Mouse (Mus musculus) G1E (cell line): ENCODE results near the gene Rora. TPM values are rescaled to one million over a fixed set of nuclear protein-coding genes. Genes with fewer than 3 reads are reported as not detected.

Experiments used
- ATAC-seq: 2 replicates; pipeline ENCODE4 v1.8.0; 2016; ENCODE audit warnings: mild to moderate bottlenecking; ENCODE audit not compliant: insufficient number of reproducible peaks, poor library complexity, low FRiP score, severe bottlenecking; ENCODE audit errors: extremely low read depth
- DNase-seq: peaks from one replicate; pipeline ENCODE4 v3.0.0; 2012; ENCODE audit warnings: low spot score
- H3K27me3 ChIP-seq: 2 replicates; pipeline ENCODE4 v1.6.1; 2012; ENCODE audit warnings: mild to moderate bottlenecking, low read length, inconsistent platforms; ENCODE audit not compliant: insufficient read depth
- H3K36me3 ChIP-seq: replicated peaks from 2 replicates; pipeline ENCODE3; 2012; ENCODE audit warnings: mild to moderate bottlenecking, inconsistent platforms
- H3K4me1 ChIP-seq: 2 replicates; pipeline ENCODE4 v1.6.1; 2012; ENCODE audit warnings: low read depth, low read length, inconsistent platforms, mixed read lengths; ENCODE audit not compliant: insufficient read depth
- H3K4me3 ChIP-seq: 2 replicates; pipeline ENCODE4 v1.5.1; 2012; ENCODE audit warnings: low read depth, mild to moderate bottlenecking, inconsistent platforms, low read length, moderate library complexity, mixed read lengths
- H3K9me3 ChIP-seq: replicated peaks from 2 replicates; pipeline ENCODE4 v1.6.1; 2012; ENCODE audit warnings: inconsistent platforms
- CTCF ChIP-seq: IDR thresholded peaks from 2 replicates; pipeline ENCODE4 v1.5.1; 2012; ENCODE audit warnings: low read depth, low read length, inconsistent platforms, mixed read lengths
- GATA1 ChIP-seq: IDR thresholded peaks from 2 replicates; pipeline ENCODE4 v1.6.1; 2012; ENCODE audit warnings: borderline replicate concordance, low read length, inconsistent platforms, mixed read lengths
- GATA2 ChIP-seq: IDR thresholded peaks from 2 replicates; pipeline ENCODE4 v1.6.1; 2012; ENCODE audit warnings: low read depth, low read length, inconsistent platforms, borderline replicate concordance
- POLR2AphosphoS5 ChIP-seq: IDR thresholded peaks from 2 replicates; pipeline ENCODE4 v1.6.1; 2012; ENCODE audit warnings: low read depth, low read length, inconsistent platforms; ENCODE audit not compliant: insufficient replicate concordance
- TAL1 ChIP-seq: conservative IDR thresholded peaks from 2 replicates; pipeline ENCODE4 v1.6.1; 2012; ENCODE audit warnings: low read depth, low read length, inconsistent platforms, mixed read lengths
- polyA plus RNA-seq: library from polyadenylated mRNA; stranded (reverse); fragments of >175 nt; gene quantifications from 2 replicates; pipeline ENCODE4 v1.2.3, GENCODE M21; 2012
- total RNA-seq, 2 experiments: library from RNA; stranded (forward) in 1 of 2; stranded (reverse) in 1 of 2; fragments of 200-1000 nt in 1 of 2; fragments of >200 nt in 1 of 2; fragmentation: Nextera tagmentation in 1 of 2; gene quantifications; 2 replicates each; pipeline ENCODE4 v1.2.3; 2014 to 2017

The Rora gene
- total and polyA plus RNA-seq, 3 experiments = 0.11 TPM; not detected in 2

GRCm38 (mm10) chr9:69306734-69307528 lies 653.3 kb downstream of the Rora start:
- ATAC-seq (no peak), DNase-seq (no peak)
- H3K36me3 ChIP-seq = no peaks in the 10 kb centered on the region

GRCm38 (mm10) chr9:69307974-69308373 lies 654.4 kb downstream of the Rora start:
- no peaks in the 10 kb centered on the region for H3K27me3 ChIP-seq
- TF ChIP-seq GATA1 (no peak), CTCF (no peak), POLR2AphosphoS5 (no peak), GATA2 (no peak), TAL1 (no peak)
- no peaks in the 10 kb centered on the region for H3K9me3 ChIP-seq
- ATAC-seq (no peak), DNase-seq (no peak)
- no peaks in the 10 kb centered on the region for H3K4me1 ChIP-seq
- no peak overlapping the region for H3K4me3 ChIP-seq
- H3K36me3 ChIP-seq = no peaks in the 10 kb centered on the region

More at GRCm38 (mm10) chr9:69306734-69307528, 653.3 kb downstream of the Rora start:
- Histone ChIP-seq H3K27me3 (no peaks in the 10 kb centered on the region), H3K9me3 (no peaks in the 10 kb centered on the region), H3K4me3 (no peak overlapping the region), H3K4me1 (no peaks in the 10 kb centered on the region)
- TF ChIP-seq GATA1 (no peak), POLR2AphosphoS5 (no peak), GATA2 (no peak), TAL1 (no peak), CTCF (no peak)

GRCm38 (mm10) chr9:69310524-69310923 lies 656.9 kb downstream of the Rora start:
- H3K4me3 ChIP-seq = no peak overlapping the region
- TF ChIP-seq TAL1 (no peak), GATA2 (no peak), CTCF (no peak), GATA1 (no peak), POLR2AphosphoS5 (no peak)
- no peak for ATAC-seq

GRCm38 (mm10) chr9:69313297-69313696 lies 659.7 kb downstream of the Rora start:
- H3K36me3 ChIP-seq = no peaks in the 10 kb centered on the region
- TF ChIP-seq GATA2 (no peak), CTCF (no peak), TAL1 (no peak), POLR2AphosphoS5 (no peak), GATA1 (no peak)
- H3K4me1 ChIP-seq = no peaks in the 10 kb centered on the region
- no peak for DNase-seq
- no peak for ATAC-seq
- no peak overlapping the region for H3K4me3 ChIP-seq
- H3K27me3 ChIP-seq = no peaks in the 10 kb centered on the region
- H3K9me3 ChIP-seq = no peaks in the 10 kb centered on the region

More at GRCm38 (mm10) chr9:69310524-69310923, 656.9 kb downstream of the Rora start:
- no peaks in the 10 kb centered on the region for H3K36me3 ChIP-seq
- H3K4me1 ChIP-seq = no peaks in the 10 kb centered on the region
- no peaks in the 10 kb centered on the region for H3K9me3 ChIP-seq
- no peak for DNase-seq
- no peaks in the 10 kb centered on the region for H3K27me3 ChIP-seq

- Histone ChIP-seq H3K4me3 (no peak overlapping the region), H3K4me1 (no peaks in the 10 kb centered on the region), H3K9me3 (no peaks in the 10 kb centered on the region), H3K27me3 (no peaks in the 10 kb centered on the region), H3K36me3 (no peaks in the 10 kb centered on the region)
- no peak for ATAC-seq
- TF ChIP-seq POLR2AphosphoS5 (no peak), GATA2 (no peak), GATA1 (no peak), CTCF (no peak), TAL1 (no peak)
- no peak for DNase-seq
Measured at GRCm38 (mm10) chr9:69314451-69315210, 661.0 kb downstream of the Rora start.

GRCm38 (mm10) chr9:69317527-69318115 lies 664.0 kb downstream of the Rora start:
- H3K4me3 ChIP-seq = no peak overlapping the region
- DNase-seq (no peak), ATAC-seq (no peak)
- H3K4me1 ChIP-seq = no peaks in the 10 kb centered on the region
- H3K36me3 ChIP-seq = no peaks in the 10 kb centered on the region
- no peak for TF ChIP-seq GATA1
- no peak for TF ChIP-seq GATA2
- no peak for TF ChIP-seq CTCF
- TF ChIP-seq TAL1 = no peak
- no peak for TF ChIP-seq POLR2AphosphoS5
- H3K9me3 ChIP-seq = no peaks in the 10 kb centered on the region
- H3K27me3 ChIP-seq = no peaks in the 10 kb centered on the region
